Mouse (Mus musculus) forebrain, embryonic 15.5 days (tissue): ENCODE results near the gene Slc25a34. TPM values are rescaled to one million over a fixed set of nuclear protein-coding genes. Genes with fewer than 3 reads are reported as not detected.
A peak's percentile ranks its signal among the peaks of the same experiment; 100 is the strongest.

Source experiments
- ATAC-seq: fragments of 200-750 bp; cut with Nextera tagmentation; replicated peaks from 2 replicates; pipeline ENCODE4 v1.8.0; 2017; ENCODE audit warnings: mild to moderate bottlenecking, moderate TSS enrichment, moderate library complexity
- H3K27ac ChIP-seq: fragments of 300-500 bp; sonication (generic); replicated peaks from 2 replicates; pipeline ENCODE4 v1.5.1; 2015; ENCODE audit warnings: mild to moderate bottlenecking, inconsistent platforms
- H3K27me3 ChIP-seq: fragments of 300-500 bp; sonication (generic); 2 replicates; pipeline ENCODE4 v1.6.1; 2015; ENCODE audit warnings: inconsistent platforms
- H3K36me3 ChIP-seq: fragments of 300-500 bp; sonication (generic); 2 replicates; pipeline ENCODE4 v1.6.1; 2015; ENCODE audit warnings: mild to moderate bottlenecking, inconsistent platforms
- H3K4me1 ChIP-seq: fragments of 300-500 bp; sonication (generic); 2 replicates; pipeline ENCODE4 v1.6.1; 2015; ENCODE audit warnings: inconsistent platforms
- H3K4me2 ChIP-seq: fragments of 300-500 bp; sonication (generic); replicated peaks from 2 replicates; pipeline ENCODE4 v1.6.1; 2015; ENCODE audit warnings: mild to moderate bottlenecking, inconsistent platforms
- H3K4me3 ChIP-seq: fragments of 300-500 bp; sonication (generic); 2 replicates; pipeline ENCODE4 v1.5.1; 2015; ENCODE audit warnings: mild to moderate bottlenecking, inconsistent platforms
- H3K9ac ChIP-seq: fragments of 300-500 bp; sonication (generic); replicated peaks from 2 replicates; pipeline ENCODE4 v1.6.1; 2015; ENCODE audit warnings: mild to moderate bottlenecking, inconsistent platforms
- H3K9me3 ChIP-seq: fragments of 300-500 bp; sonication (generic); 2 replicates; pipeline ENCODE4 v1.6.1; 2016; ENCODE audit warnings: inconsistent platforms
- WGBS: fragments of 180-500 bp; shearing (Covaris S2); methylation state at CpG from one replicate; pipeline ENCODE4 v1.1.7; 2015; ENCODE audit warnings: mixed read lengths; 5-methylcytosine and 5-hydroxymethylcytosine counted together
- polyA plus RNA-seq: library from polyadenylated mRNA; unstranded; fragments of >200 nt; fragmentation: Nextera tagmentation; extraction: Ambion mirVana; gene quantifications from 2 replicates; pipeline ENCODE4 v1.2.1, GENCODE M21; 2015

Gene Slc25a34
- polyA plus RNA-seq, 1 experiment from 2014 or later = 0.14 TPM

DNA sequence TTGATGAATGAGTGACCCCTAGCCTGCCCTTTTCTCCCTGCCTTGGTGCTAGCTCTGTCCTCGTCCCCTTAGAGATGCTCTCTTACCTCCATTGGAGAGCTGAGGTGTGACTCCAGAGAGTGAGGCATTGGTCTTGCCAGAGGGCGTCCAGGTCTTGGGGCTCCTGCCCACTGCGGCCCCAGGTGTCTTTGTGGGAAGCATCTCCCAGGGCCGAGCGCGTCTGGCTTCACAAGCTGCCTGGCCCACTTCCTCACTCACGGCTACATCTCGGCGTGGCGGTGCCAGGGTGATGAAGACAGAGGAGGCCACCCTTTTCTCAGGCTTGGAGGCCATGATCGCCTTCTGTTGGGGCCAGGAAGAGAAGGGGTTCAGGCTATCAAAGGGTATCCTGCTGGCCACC, 28.5 kb downstream of the Slc25a34 start:
- WGBS = 92% methylated on average over 11 of the region's 11 CpGs
- Histone ChIP-seq H3K27ac (no peak overlapping the region), H3K27me3 (peaks cover 22% of the 10 kb centered on the region), H3K4me1 (peaks cover 18% of the 10 kb centered on the region), H3K9me3 (no peaks in the 10 kb centered on the region), H3K36me3 (no peaks in the 10 kb centered on the region), H3K9ac (no peak overlapping the region), H3K4me2 (no peak overlapping the region), H3K4me3 (no peak overlapping the region)
- ATAC-seq = no peak

DNA sequence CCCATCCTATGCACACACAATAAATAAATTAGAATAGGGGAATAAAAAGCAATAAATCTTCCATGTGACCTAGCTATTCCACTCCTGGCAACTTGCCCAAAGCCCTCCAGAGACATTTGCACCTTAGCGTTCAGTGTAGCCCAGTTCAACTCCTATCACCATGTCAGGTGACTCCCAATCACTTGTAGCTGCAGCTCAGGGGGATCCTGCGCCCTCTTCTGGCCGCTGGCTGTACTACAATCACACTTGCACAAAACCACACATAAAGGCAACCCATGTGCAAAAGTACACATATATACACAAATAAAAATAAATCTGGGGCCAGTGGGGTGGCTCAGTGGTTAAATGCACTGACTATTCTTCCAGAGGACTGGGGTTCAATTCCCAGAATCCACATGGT, 32.1 kb downstream of the Slc25a34 start:
- ATAC-seq = no peak
- Histone ChIP-seq H3K9me3 (no peaks in the 10 kb centered on the region), H3K27ac (no peak overlapping the region), H3K27me3 (no peaks in the 10 kb centered on the region), H3K4me2 (no peak overlapping the region), H3K4me3 (no peak overlapping the region), H3K9ac (no peak overlapping the region), H3K36me3 (no peaks in the 10 kb centered on the region), H3K4me1 (no peaks in the 10 kb centered on the region)
- WGBS = 21% methylated on average over 3 of the region's 3 CpGs

DNA sequence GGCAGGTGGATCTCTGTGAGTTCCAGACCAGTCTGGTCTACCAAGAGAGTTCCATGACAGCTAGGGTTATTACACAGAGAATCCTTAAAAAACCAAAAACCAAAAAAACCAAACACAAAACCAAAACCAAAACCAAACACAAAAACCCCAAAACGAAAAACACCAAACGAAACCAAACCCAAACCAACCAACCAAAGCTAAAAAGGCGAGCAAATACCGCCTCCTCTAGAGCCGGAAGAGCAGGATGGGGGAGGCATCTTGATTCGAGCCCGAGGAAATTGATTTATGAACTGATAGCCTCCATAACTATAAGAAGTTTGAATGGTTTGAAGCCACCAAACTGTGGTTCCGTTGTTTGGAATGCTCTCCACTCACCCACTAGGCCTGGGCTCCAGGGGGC, 39.7 kb downstream of the Slc25a34 start:
- H3K27me3 ChIP-seq = no peaks in the 10 kb centered on the region
- H3K36me3 ChIP-seq = no peaks in the 10 kb centered on the region
- no peak for ATAC-seq
- no peak overlapping the region for H3K27ac ChIP-seq
- H3K4me2 ChIP-seq = no peak overlapping the region
- no peak overlapping the region for H3K4me3 ChIP-seq
- H3K9ac ChIP-seq = no peak overlapping the region
- no peaks in the 10 kb centered on the region for H3K9me3 ChIP-seq
- no peaks in the 10 kb centered on the region for H3K4me1 ChIP-seq
- 95% methylated on average over 8 of the region's 8 CpGs for WGBS

DNA sequence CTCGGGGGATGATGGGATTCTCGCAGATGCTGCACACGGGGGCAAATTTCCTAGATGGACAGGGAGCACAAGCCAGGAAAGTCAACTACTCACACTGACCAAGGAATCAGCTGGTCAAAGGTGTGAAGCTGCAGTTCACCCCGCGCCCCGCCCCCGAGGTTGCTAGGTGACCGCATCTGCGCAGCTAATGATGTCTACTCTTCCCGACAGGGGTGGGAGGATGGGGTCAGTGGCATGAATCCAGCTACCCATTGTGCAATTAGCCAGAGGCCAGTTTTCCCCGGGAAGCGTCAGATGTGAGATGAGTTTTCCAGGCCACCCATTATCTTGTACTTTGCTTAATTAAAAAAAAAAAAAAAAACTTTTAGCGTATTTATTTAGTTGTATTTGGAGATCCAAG, 42.6 kb downstream of the Slc25a34 start:
- no peak overlapping the region for H3K4me2 ChIP-seq
- no peak for ATAC-seq
- H3K9ac ChIP-seq = no peak overlapping the region
- no peaks in the 10 kb centered on the region for H3K4me1 ChIP-seq
- H3K4me3 ChIP-seq = no peak overlapping the region
- H3K9me3 ChIP-seq = no peaks in the 10 kb centered on the region
- no peaks in the 10 kb centered on the region for H3K36me3 ChIP-seq
- 84% methylated on average over 13 of the region's 13 CpGs for WGBS
- H3K27ac ChIP-seq = no peak overlapping the region
- H3K27me3 ChIP-seq = no peaks in the 10 kb centered on the region

DNA sequence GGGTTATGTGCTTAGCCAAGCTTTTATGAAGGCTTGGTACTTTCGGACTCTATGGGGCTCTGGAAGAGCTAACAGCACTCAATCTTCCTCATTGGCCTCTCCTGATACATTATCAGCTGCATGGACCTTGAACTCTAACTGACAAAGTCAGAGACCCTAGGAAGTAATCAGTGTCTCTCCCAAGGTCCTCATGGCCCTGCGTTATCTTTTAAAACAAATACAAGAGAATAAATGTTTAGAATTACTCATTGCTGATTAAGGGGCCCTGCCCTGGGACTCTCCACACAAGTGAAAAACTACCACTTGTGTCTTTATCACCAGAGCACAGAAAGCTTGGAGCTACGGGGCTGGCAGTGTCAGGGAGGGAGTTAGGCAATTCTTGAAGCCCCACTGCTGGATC, 44.8 kb downstream of the Slc25a34 start:
- no peak for ATAC-seq
- H3K4me3 ChIP-seq = no peak overlapping the region
- no peaks in the 10 kb centered on the region for H3K9me3 ChIP-seq
- H3K4me1 ChIP-seq = peaks cover 4% of the 10 kb centered on the region; the same call in 1 of the 2 replicates
- no peaks in the 10 kb centered on the region for H3K36me3 ChIP-seq
- WGBS = 81% methylated on average over 3 of the region's 3 CpGs
- no peak overlapping the region for H3K4me2 ChIP-seq
- no peaks in the 10 kb centered on the region for H3K27me3 ChIP-seq
- no peak overlapping the region for H3K27ac ChIP-seq
- no peak overlapping the region for H3K9ac ChIP-seq

DNA sequence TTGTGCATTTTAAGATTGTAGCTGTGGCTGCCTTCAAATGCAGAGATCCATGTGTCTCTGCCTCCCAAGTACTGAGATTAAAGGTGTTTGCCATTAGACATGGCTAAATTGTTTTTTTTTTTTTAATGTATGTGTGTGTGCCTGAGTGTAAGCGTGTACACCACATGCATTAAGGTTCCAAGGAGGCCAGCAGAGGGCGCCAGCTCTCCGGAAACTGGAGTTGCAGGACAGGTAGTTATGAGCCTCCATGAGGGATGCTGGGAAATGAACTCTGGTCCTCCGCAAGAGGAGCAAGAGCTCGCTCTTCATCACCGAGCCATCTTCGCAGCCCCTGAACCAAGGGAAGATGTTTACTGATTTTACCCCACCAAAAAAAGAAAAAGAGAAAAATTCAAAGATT, 46.7 kb downstream of the Slc25a34 start:
- Histone ChIP-seq H3K9me3 (no peaks in the 10 kb centered on the region), H3K4me3 (no peak overlapping the region), H3K27me3 (no peaks in the 10 kb centered on the region), H3K4me2 (no peak overlapping the region), H3K36me3 (no peaks in the 10 kb centered on the region), H3K9ac (no peak overlapping the region), H3K4me1 (peaks cover 4% of the 10 kb centered on the region; the same call in 1 of the 2 replicates), H3K27ac (no peak overlapping the region)
- WGBS = 94% methylated on average over 7 of the region's 7 CpGs
- ATAC-seq = no peak

DNA sequence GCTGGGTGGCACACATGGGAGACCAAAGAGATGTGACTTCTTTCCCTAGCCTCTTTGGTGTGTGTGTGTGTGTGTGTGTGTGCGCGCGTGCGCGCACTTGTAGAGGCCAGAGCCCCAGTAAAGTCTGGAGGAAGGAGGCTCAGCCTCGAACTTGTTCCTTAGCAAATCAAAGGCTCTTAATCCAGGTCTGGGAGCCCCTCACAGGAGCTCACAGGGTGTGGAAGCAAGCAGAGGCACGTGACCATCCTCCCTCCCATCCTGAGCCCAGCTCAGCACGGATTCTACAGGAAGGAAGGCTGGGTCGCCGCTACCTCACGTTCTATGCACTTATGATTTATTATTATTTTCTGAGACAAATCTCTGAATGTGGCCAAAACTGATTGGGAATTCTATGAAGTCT, 47.2 kb downstream of the Slc25a34 start:
- WGBS = 86% methylated on average over 11 of the region's 11 CpGs
- no peak overlapping the region for H3K27ac ChIP-seq
- H3K27me3 ChIP-seq = no peaks in the 10 kb centered on the region
- no peaks in the 10 kb centered on the region for H3K9me3 ChIP-seq
- H3K9ac ChIP-seq = no peak overlapping the region
- H3K4me3 ChIP-seq = no peak overlapping the region
- ATAC-seq = no peak
- no peak overlapping the region for H3K4me2 ChIP-seq
- H3K4me1 ChIP-seq = peaks cover 4% of the 10 kb centered on the region; the same call in 1 of the 2 replicates
- no peaks in the 10 kb centered on the region for H3K36me3 ChIP-seq

DNA sequence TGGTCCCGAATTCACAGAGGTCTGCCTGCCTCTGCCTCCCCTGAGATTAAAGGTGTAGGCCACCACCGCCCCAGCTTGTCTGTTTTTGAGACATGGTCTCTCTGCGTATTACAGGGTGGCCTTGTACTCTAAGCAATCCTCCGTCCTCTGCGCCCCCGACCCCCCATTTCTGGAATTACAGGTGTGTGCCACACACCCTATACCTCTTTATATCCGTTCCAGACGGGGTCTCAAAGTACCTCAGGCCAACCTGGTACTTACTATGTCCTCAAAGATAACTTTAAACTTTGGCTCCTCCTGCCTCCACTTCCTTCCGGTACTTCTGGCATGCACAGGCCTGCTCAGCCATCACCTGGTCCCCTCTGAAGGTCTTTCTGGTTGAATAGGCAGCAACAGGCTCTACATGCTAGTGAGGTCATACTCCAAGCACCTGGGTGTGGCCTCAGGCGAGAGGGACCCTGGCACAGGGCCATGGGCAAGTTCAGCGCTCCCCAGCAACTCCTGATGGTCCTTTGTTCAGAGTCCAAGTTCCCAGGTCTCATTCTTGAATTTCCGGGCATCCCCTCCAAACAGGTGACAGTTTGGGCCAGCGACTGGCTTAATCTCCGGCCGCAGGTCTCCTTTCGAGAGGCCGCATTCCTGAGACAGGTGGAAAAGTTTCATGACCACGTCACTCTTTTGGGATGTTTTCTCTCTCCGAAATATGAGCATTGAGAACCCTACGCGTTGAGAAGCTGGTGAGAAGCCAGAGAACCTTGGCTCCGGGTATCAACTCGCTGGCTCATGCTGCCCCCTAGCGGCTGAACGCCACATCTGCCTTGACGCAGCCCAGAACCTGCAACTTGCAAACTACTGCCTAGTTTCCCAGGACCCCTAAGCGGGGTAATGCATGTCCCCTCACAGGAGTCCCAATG, 48.6 kb downstream of the Slc25a34 start:
- no peaks in the 10 kb centered on the region for H3K9me3 ChIP-seq
- H3K36me3 ChIP-seq = no peaks in the 10 kb centered on the region
- peak; percentile 60 for ATAC-seq
- 38% methylated on average over 27 of the region's 27 CpGs for WGBS
- no peak overlapping the region; the same call in 1 of the 2 replicates for H3K4me2 ChIP-seq
- no peaks in the 10 kb centered on the region for H3K27me3 ChIP-seq
- no peak overlapping the region; the same call in 1 of the 2 replicates for H3K9ac ChIP-seq
- peaks cover 4% of the 10 kb centered on the region; the same call in 1 of the 2 replicates for H3K4me1 ChIP-seq
- no peak overlapping the region for H3K27ac ChIP-seq
- H3K4me3 ChIP-seq = no peak overlapping the region

DNA sequence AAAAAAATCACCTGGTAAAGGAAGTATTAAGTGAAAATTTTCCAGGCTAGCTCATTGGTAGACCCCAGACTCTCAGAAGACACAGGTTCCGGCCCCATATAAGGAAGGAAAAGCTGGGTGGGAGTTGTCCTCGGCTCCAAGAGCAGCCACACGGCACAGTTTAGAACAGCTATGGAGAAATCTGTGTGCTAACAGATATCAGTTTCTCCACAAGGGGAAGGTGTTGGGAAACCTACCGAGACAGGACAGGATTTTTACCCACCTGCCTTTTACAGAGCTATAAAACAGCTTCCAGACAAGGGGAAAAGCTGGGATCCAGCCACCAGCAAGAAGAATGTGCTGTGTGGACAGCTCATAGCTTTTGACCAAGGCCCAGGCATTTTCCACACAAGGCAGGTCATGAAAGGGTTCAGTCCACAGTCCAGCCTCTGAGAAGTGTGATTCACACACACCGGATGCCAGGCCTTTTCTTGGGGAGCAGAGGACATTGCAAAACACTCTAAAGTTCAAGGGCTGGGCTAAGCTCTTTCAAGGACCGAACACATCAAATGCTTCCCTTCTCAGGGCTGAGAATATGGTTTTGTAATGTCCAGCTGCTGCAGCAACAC, 50.2 kb downstream of the Slc25a34 start:
- Histone ChIP-seq H3K36me3 (no peaks in the 10 kb centered on the region), H3K4me3 (no peak overlapping the region), H3K9ac (no peak overlapping the region), H3K9me3 (no peaks in the 10 kb centered on the region), H3K27ac (no peak overlapping the region), H3K27me3 (no peaks in the 10 kb centered on the region), H3K4me1 (peaks cover 4% of the 10 kb centered on the region; the same call in 1 of the 2 replicates), H3K4me2 (no peak overlapping the region)
- no peak for ATAC-seq
- 78% methylated on average over 6 of the region's 6 CpGs for WGBS

DNA sequence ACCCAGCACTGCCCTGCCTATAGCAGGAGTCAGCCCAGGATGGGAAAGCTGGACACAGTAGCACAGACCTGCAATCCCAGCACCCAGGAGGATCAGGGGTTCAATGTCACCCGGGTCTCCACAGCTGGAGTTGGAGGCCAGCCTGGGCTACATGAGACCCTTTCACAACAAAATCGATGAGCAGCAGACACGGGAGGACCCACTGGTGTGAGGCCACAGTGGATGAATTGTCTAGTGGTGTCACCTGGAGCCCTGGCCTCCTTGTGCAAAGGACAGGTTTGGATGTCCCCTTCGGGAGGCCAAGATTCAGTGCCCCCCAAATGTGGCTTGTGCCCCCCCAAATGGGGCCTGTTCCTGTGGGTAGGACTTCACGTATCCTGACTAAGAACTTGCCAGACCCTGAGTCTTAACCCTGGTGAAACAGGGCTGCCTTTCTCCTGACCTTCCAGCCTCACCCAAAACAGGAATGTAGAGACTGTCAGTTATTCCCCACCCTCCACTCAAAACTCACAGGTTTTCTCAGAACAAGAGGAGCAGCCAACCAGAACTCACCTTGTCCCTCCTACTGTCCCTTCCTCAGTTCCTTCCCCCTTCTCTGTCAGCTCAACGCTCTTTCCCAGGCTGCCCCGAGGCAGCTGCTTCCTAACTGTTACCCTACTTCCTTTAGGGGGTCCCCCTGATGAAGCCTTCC, 50.8 kb downstream of the Slc25a34 start:
- H3K9me3 ChIP-seq = no peaks in the 10 kb centered on the region
- H3K4me3 ChIP-seq = no peak overlapping the region
- WGBS = 80% methylated on average over 7 of the region's 7 CpGs
- H3K4me2 ChIP-seq = no peak overlapping the region
- no peak for ATAC-seq
- no peaks in the 10 kb centered on the region for H3K36me3 ChIP-seq
- H3K9ac ChIP-seq = no peak overlapping the region
- peaks cover 4% of the 10 kb centered on the region; the same call in 1 of the 2 replicates for H3K4me1 ChIP-seq
- no peaks in the 10 kb centered on the region for H3K27me3 ChIP-seq
- H3K27ac ChIP-seq = no peak overlapping the region

DNA sequence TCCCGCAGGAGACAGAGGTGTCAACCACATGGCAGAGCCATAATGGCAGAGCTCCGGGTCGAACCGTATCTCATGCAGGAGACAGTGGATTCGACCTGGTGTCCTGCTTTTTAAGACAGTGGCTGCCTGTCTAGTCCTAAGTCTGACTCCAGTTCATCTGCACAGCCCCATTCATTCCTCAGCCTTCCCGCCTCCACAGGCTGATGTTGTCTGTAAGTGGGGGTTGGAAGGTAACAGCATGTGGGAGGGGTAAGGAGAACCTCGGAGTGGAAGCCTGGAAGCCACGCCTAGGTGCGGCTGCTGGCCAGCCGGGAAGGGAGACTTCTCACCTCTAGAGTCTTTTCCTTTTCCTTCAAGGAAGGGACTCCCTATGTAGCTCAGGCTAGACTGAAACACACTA, 51.7 kb downstream of the Slc25a34 start:
- no peak for ATAC-seq
- H3K9me3 ChIP-seq = no peaks in the 10 kb centered on the region
- no peak overlapping the region for H3K9ac ChIP-seq
- H3K4me3 ChIP-seq = no peak overlapping the region
- H3K27me3 ChIP-seq = no peaks in the 10 kb centered on the region
- H3K4me2 ChIP-seq = no peak overlapping the region
- H3K36me3 ChIP-seq = no peaks in the 10 kb centered on the region
- H3K27ac ChIP-seq = no peak overlapping the region
- peaks cover 4% of the 10 kb centered on the region; the same call in 1 of the 2 replicates for H3K4me1 ChIP-seq
- WGBS = 78% methylated on average over 10 of the region's 10 CpGs

DNA sequence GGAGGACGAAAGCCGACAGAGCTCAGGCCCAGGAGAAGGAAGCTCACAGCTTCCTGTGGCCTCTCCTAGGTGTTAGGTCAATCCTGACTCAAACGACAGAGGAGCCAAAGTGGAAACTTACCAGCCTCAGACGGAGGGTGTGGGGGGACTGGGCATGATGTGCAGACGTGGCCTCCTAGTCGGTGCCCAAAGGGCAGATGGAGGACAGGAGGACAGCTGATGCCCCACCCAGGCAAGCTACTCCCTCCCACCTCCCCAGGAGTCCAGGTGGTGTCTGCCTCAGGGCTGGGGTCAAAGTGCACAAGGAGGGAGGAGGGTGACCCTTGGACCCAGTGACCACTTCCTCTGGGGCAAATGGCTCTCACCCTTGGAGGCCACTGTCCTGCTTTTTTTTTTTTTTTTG, 52.3 kb downstream of the Slc25a34 start:
- Histone ChIP-seq H3K27ac (no peak overlapping the region), H3K36me3 (no peaks in the 10 kb centered on the region), H3K4me1 (peaks cover 4% of the 10 kb centered on the region; the same call in 1 of the 2 replicates), H3K4me3 (no peak overlapping the region), H3K9me3 (no peaks in the 10 kb centered on the region), H3K9ac (no peak overlapping the region), H3K27me3 (no peaks in the 10 kb centered on the region), H3K4me2 (no peak overlapping the region)
- WGBS = 77% methylated on average over 6 of the region's 6 CpGs
- no peak for ATAC-seq
